In genomic region chr4:83417820-83418186, GRCm38 (mm10) we compare ENCODE assay signal across 8 mouse cellular contexts. TPM values are rescaled to one million over a fixed set of nuclear protein-coding genes. Genes with fewer than 3 reads are reported as not detected.
DNase-seq lines count a peak whose midpoint lies in the region; ATAC-seq and TF ChIP-seq lines count a peak whose summit lies in the region.

No protein-coding gene starts in this region.

- H3K79me2 ChIP-seq in MEL (ENCODE audit: control insufficient read depth, insufficient read depth, low read length, poor library complexity): peaks cover 17% of the 10 kb centered on the region

- DNase-seq in heart, adult 9 months (ENCODE audit: low spot score in 2 of 2): no peak
- no peak for DNase-seq in MEL (ENCODE audit: low read depth, low spot score)
- no peak for DNase-seq in hindbrain, embryonic 11.5 days (ENCODE audit: low spot score)
- DNase-seq in midbrain, embryonic 10.5 days (ENCODE audit: low spot score): no peak
- DNase-seq in right cerebral cortex, postnatal 25 days: no peak
- DNase-seq in gastrocnemius, adult 8-10 months (ENCODE audit: low spot score in 2 of 2): no peak
- no peak for DNase-seq in retina, embryonic 14.5 days (ENCODE audit: low spot score)

- TF ChIP-seq POLR2A in MEL (IDR thresholded peaks at IDR 0.05; ENCODE audit: control insufficient read depth in 1 of 2, insufficient read depth in 1 of 2, low read depth in 1 of 2, low read length in 2 of 2, poor library complexity in 1 of 2): no peak

- H3K27me3 ChIP-seq in heart, embryonic 14.5 days (ENCODE audit: control insufficient read depth, insufficient read depth, low read length): no peaks in the 10 kb centered on the region
- no peaks in the 10 kb centered on the region for H3K27me3 ChIP-seq in MEL (ENCODE audit: control insufficient read depth in 1 of 2, insufficient read depth in 2 of 2, low read length in 2 of 2)
- H3K27me3 ChIP-seq in hindbrain, embryonic 11.5 days (ENCODE audit: control insufficient read depth, insufficient read depth, low read length): no peaks in the 10 kb centered on the region
- H3K27me3 ChIP-seq in midbrain, embryonic 10.5 days (ENCODE audit: low read depth, poor library complexity, severe bottlenecking): no peaks in the 10 kb centered on the region

- H3K9ac ChIP-seq in heart, embryonic 14.5 days (ENCODE audit: low read length): peak overlapping the region; percentile 83
- peak overlapping the region; percentile 91 for H3K9ac ChIP-seq in MEL (ENCODE audit: control insufficient read depth, low read depth, low read length, poor library complexity, severe bottlenecking)
- H3K9ac ChIP-seq in hindbrain, embryonic 11.5 days (ENCODE audit: low read depth, low read length): peak overlapping the region; percentile 98

- no peak for TF ChIP-seq CTCF in MEL (IDR thresholded peaks at IDR 0.05 in 2 of 3, conservative IDR thresholded peaks at IDR 0.05 in 1 of 3; ENCODE audit: control insufficient read depth in 1 of 3, insufficient read depth in 1 of 3, low read depth in 2 of 3, low read length in 3 of 3, poor library complexity in 1 of 3, severe bottlenecking in 1 of 3)

- H3K4me3 ChIP-seq in heart, embryonic 14.5 days (ENCODE audit: control insufficient read depth in 1 of 2, insufficient read depth in 1 of 2, low read depth in 1 of 2, low read length in 2 of 2): peak overlapping the region; percentile 73 to 93
- peak overlapping the region; percentile 85 to 92 for H3K4me3 ChIP-seq in MEL (ENCODE audit: control insufficient read depth in 1 of 2, insufficient read depth in 1 of 2, low read depth in 2 of 2, low read length in 2 of 2)
- peak overlapping the region; percentile 99 for H3K4me3 ChIP-seq in hindbrain, embryonic 11.5 days (ENCODE audit: low read depth, low read length)
- H3K4me3 ChIP-seq in midbrain, embryonic 10.5 days: peak overlapping the region; percentile 92

- peaks cover 5% of the 10 kb centered on the region; the same call in 1 of the 2 replicates for H3K9me3 ChIP-seq in heart, embryonic 14.5 days (ENCODE audit: control insufficient read depth, low read length)
- no peaks in the 10 kb centered on the region for H3K9me3 ChIP-seq in MEL (replicated peaks; ENCODE audit: insufficient read depth, low read length)
- H3K9me3 ChIP-seq in hindbrain, embryonic 11.5 days (ENCODE audit: control insufficient read depth, low read length): no peaks in the 10 kb centered on the region
- H3K9me3 ChIP-seq in midbrain, embryonic 10.5 days (replicated peaks): peaks cover 6% of the 10 kb centered on the region; the same call in 1 of the 2 replicates

- H3K4me2 ChIP-seq in heart, embryonic 14.5 days (ENCODE audit: low read length): peak overlapping the region; percentile 84
- H3K4me2 ChIP-seq in hindbrain, embryonic 11.5 days (replicated peaks; ENCODE audit: low read depth, low read length): peak overlapping the region; percentile 30

- TF ChIP-seq EP300 in MEL (IDR thresholded peaks at IDR 0.05; ENCODE audit: low read depth in 1 of 2, low read length in 2 of 2): no peak

- ATAC-seq in heart, embryonic 14.5 days (ENCODE audit: insufficient number of reproducible peaks, insufficient read depth, low FRiP score, low read depth): no peak
- ATAC-seq in hindbrain, embryonic 11.5 days (ENCODE audit: low FRiP score): no peak; the same call in 1 of the 2 replicates

- peaks cover 2 to 13% of the 10 kb centered on the region in 2 experiments; a peak in 3 of 4 replicates for H3K4me1 ChIP-seq in heart, embryonic 14.5 days (ENCODE audit: control insufficient read depth in 2 of 2, insufficient read depth in 2 of 2, low read length in 2 of 2)
- H3K4me1 ChIP-seq in MEL (ENCODE audit: control insufficient read depth in 1 of 2, insufficient read depth in 2 of 2, low read length in 2 of 2): peaks cover 3 to 4% of the 10 kb centered on the region in 2 experiments; a peak in 2 of 4 replicates
- no peaks in the 10 kb centered on the region for H3K4me1 ChIP-seq in hindbrain, embryonic 11.5 days (replicated peaks; ENCODE audit: control insufficient read depth, insufficient read depth, low read length)
- H3K4me1 ChIP-seq in midbrain, embryonic 10.5 days: peaks cover 17% of the 10 kb centered on the region

- WGBS in heart, embryonic 14.5 days: under 1% methylated on average over 30 of the region's 30 CpGs
- WGBS in hindbrain, embryonic 11.5 days: under 1% methylated on average over 30 of the region's 30 CpGs
- WGBS in midbrain, embryonic 10.5 days: under 1% methylated on average over 30 of the region's 30 CpGs

- peaks cover 18% of the 10 kb centered on the region for H3K36me3 ChIP-seq in heart, embryonic 14.5 days (ENCODE audit: control insufficient read depth, insufficient read depth, low read length)
- H3K36me3 ChIP-seq in MEL (ENCODE audit: control insufficient read depth in 1 of 2, insufficient read depth in 2 of 2, low read length in 2 of 2): peaks cover 3 to 11% of the 10 kb centered on the region in 2 experiments; a peak in 3 of 4 replicates
- H3K36me3 ChIP-seq in hindbrain, embryonic 11.5 days (ENCODE audit: control insufficient read depth, insufficient read depth, low read length): no peaks in the 10 kb centered on the region
- H3K36me3 ChIP-seq in midbrain, embryonic 10.5 days: peaks cover 30% of the 10 kb centered on the region

- no peak for TF ChIP-seq RAD21 in MEL (IDR thresholded peaks at IDR 0.05; ENCODE audit: low read depth, low read length)

- H3K27ac ChIP-seq in heart, embryonic 14.5 days (replicated peaks in 1 of 2; ENCODE audit: control insufficient read depth in 1 of 2, insufficient read depth in 1 of 2, low read depth in 2 of 2, low read length in 2 of 2): peak overlapping the region; percentile 15 to 64; a peak in 3 of 4 replicates
- peak overlapping the region; percentile 16; the same call in 1 of the 2 replicates for H3K27ac ChIP-seq in MEL (ENCODE audit: control insufficient read depth, low read depth, low read length)
- H3K27ac ChIP-seq in hindbrain, embryonic 11.5 days (ENCODE audit: low read depth, low read length): peak overlapping the region; percentile 72
- H3K27ac ChIP-seq in midbrain, embryonic 10.5 days (replicated peaks): peak overlapping the region; percentile 94

TF ChIP-seq in MEL, 35 proteins besides CTCF, POLR2A, EP300 and RAD21:
- TF ChIP-seq MYC (IDR thresholded peaks at IDR 0.05; ENCODE audit: low read depth, low read length): 0 out of 2 replicates have a peak, but pooled peaks have one; percentile 1
- no peak for TF ChIP-seq BHLHE40 (IDR thresholded peaks at IDR 0.05; ENCODE audit: borderline replicate concordance, low read depth, low read length)
- no peak for TF ChIP-seq USF2 (IDR thresholded peaks at IDR 0.05; ENCODE audit: borderline replicate concordance in 1 of 2, insufficient read depth in 1 of 2, low read depth in 1 of 2, low read length in 2 of 2)
- TF ChIP-seq CHD1 (IDR thresholded peaks at IDR 0.05; ENCODE audit: low read depth, low read length): no peak
- TF ChIP-seq SIN3A (IDR thresholded peaks at IDR 0.05; ENCODE audit: low read length): peak; percentile 20; the same call in 1 of the 2 replicates
- no peak for TF ChIP-seq MAX (IDR thresholded peaks at IDR 0.05; ENCODE audit: low read length)
- TF ChIP-seq TCF12 (IDR thresholded peaks at IDR 0.05; ENCODE audit: low read depth, low read length): no peak
- TF ChIP-seq RCOR1 (IDR thresholded peaks at IDR 0.05; ENCODE audit: low read depth, low read length): 0 out of 2 replicates have a peak, but pooled peaks have one; percentile 27
- TF ChIP-seq POLR2AphosphoS2 (IDR thresholded peaks at IDR 0.05; ENCODE audit: low read length): no peak
- 0 out of 2 replicates have a peak, but pooled peaks have one; percentile 58 for TF ChIP-seq UBTF (IDR thresholded peaks at IDR 0.05; ENCODE audit: borderline replicate concordance, insufficient read depth, low read depth, low read length)
- no peak for TF ChIP-seq KAT2A (conservative IDR thresholded peaks at IDR 0.05; ENCODE audit: low read depth, low read length)
- TF ChIP-seq MXI1 (IDR thresholded peaks at IDR 0.05; ENCODE audit: low read depth, low read length): peak; percentile 3; the same call in 1 of the 2 replicates
- no peak for TF ChIP-seq GATA1 (IDR thresholded peaks at IDR 0.05; ENCODE audit: low read depth, low read length)
- no peak for TF ChIP-seq ELF1 (IDR thresholded peaks at IDR 0.05; ENCODE audit: low read depth, low read length)
- no peak; the same call in 1 of the 2 replicates for TF ChIP-seq HCFC1 (IDR thresholded peaks at IDR 0.05; ENCODE audit: low read depth, low read length)

RNA-seq across cellular contexts. Expression of gene Snapc3, which starts 0.3 kb away (rescaled TPM):
- polyA plus RNA-seq in heart, embryonic 14.5 days (2014; fragmentation: Nextera tagmentation; extraction: Ambion mirVana): 30.7 and 33.7 TPM in 2 replicates
- total RNA-seq in MEL (2012; rRNA removed): 15.3 and 16.9 TPM in 2 replicates
- polyA plus RNA-seq in MEL (2012; ENCODE audit: insufficient read depth in 1 of 2, insufficient read length in 2 of 2, low read depth in 1 of 2, low replicate concordance in 2 of 2, missing spikeins in 1 of 2): 10 to 100 TPM in 1 of 2 experiments, not detected in 1; 12.0 TPM
- 85.2 and 95.0 TPM in 2 replicates for polyA plus RNA-seq in hindbrain, embryonic 11.5 days (2014; fragmentation: Nextera tagmentation; extraction: Ambion mirVana)
- polyA plus RNA-seq in midbrain, embryonic 10.5 days (2016; fragmentation: Nextera tagmentation; extraction: Ambion mirVana): 57.7 and 63.9 TPM in 2 replicates
- total RNA-seq in gastrocnemius, adult 8-10 months (2022): 10 to 100 TPM in 1 of 4 experiments, 1 to 10 TPM in 3; 7.2 to 10.8 (median 9.5) TPM

Comparison
In these comparisons a context has a peak if more than half of its experiments do, and no peak if none do; other contexts are left out.
1. H3K27ac ChIP-seq: peak in every context shown above with its lines; median percentile 94 in midbrain, embryonic 10.5 days; 72 in hindbrain, embryonic 11.5 days; 40 in heart, embryonic 14.5 days; 16 in MEL.